Mouse (Mus musculus) liver, embryonic 14.5 days (tissue): ENCODE results near the gene Heatr9. TPM values are rescaled to one million over a fixed set of nuclear protein-coding genes. Genes with fewer than 3 reads are reported as not detected.

Source experiments
- ATAC-seq: fragments of 200-750 bp; cut with Nextera tagmentation; 2 replicates; pipeline ENCODE4 v1.8.0; 2017; ENCODE audit warnings: moderate number of reproducible peaks, mild to moderate bottlenecking, moderate library complexity; ENCODE audit not compliant: insufficient read depth
- DNase-seq, 3 experiments: peaks; one replicate each; pipeline ENCODE4 v3.0.0-alpha.2; 2012 to 2013; ENCODE audit warnings: low read depth in 3 of 3, low spot score in 3 of 3
- H3K27ac ChIP-seq: fragments of 300-500 bp; sonication (generic); 2 replicates; pipeline ENCODE4 v1.5.1; 2014; ENCODE audit warnings: moderate library complexity, mild to moderate bottlenecking, control low read depth, inconsistent platforms
- H3K27me3 ChIP-seq: fragments of 300-500 bp; sonication (generic); 2 replicates; pipeline ENCODE4 v1.6.1; 2014; ENCODE audit warnings: mild to moderate bottlenecking, low read length, moderate library complexity; ENCODE audit not compliant: control insufficient read depth, insufficient read depth
- H3K36me3 ChIP-seq: fragments of 300-500 bp; sonication (generic); replicated peaks from 2 replicates; pipeline ENCODE4 v1.6.1; 2014; ENCODE audit warnings: low read depth; ENCODE audit not compliant: control insufficient read depth, insufficient read depth
- H3K4me1 ChIP-seq, 2 experiments: fragments of 200-500 bp in 1 of 2; fragments of 300-500 bp in 1 of 2; sonication (generic) in 1 of 2; replicated peaks; 2 replicates each; pipeline ENCODE4 v1.6.1; 2012 to 2014; ENCODE audit warnings: antibody characterized with exemption in 1 of 2, inconsistent platforms in 1 of 2, low read length in 1 of 2; ENCODE audit not compliant: control insufficient read depth in 2 of 2, insufficient read depth in 2 of 2
- H3K4me2 ChIP-seq: fragments of 300-500 bp; sonication (generic); 2 replicates; pipeline ENCODE4 v1.6.1; 2014; ENCODE audit warnings: low read depth, mild to moderate bottlenecking, control low read depth, moderate library complexity
- H3K4me3 ChIP-seq, 2 experiments: fragments of 200-500 bp in 1 of 2; fragments of 300-500 bp in 1 of 2; sonication (generic) in 1 of 2; 2 replicates each; pipeline ENCODE4 v1.5.1; 2012 to 2014; ENCODE audit warnings: low read depth in 2 of 2, low read length in 2 of 2, mild to moderate bottlenecking in 2 of 2, control low read depth in 1 of 2, inconsistent platforms in 1 of 2, moderate library complexity in 1 of 2; ENCODE audit not compliant: insufficient read depth in 1 of 2
- H3K9ac ChIP-seq: fragments of 300-500 bp; sonication (generic); replicated peaks from 2 replicates; pipeline ENCODE4 v1.6.1; 2014; ENCODE audit warnings: mild to moderate bottlenecking, control low read depth, moderate library complexity
- H3K9me3 ChIP-seq: fragments of 300-500 bp; sonication (generic); 2 replicates; pipeline ENCODE4 v1.6.1; 2016; ENCODE audit warnings: low read length, mixed read lengths; ENCODE audit not compliant: control insufficient read depth
- CTCF ChIP-seq: IDR thresholded peaks from 2 replicates; pipeline ENCODE4 v1.5.1; 2016; ENCODE audit warnings: antibody characterized with exemption, low read depth, control low read depth
- EP300 ChIP-seq: IDR thresholded peaks from 2 replicates; pipeline ENCODE4 v1.6.1; 2016; ENCODE audit warnings: antibody characterized with exemption, low read depth
- WGBS: fragments of 180-500 bp; shearing (Covaris S2); extraction: QIAGEN DNeasy Blood & Tissue Kit; methylation state at CpG from one replicate; pipeline ENCODE4 v1.1.7; 2014; ENCODE audit not compliant: insufficient replicate concordance; 5-methylcytosine and 5-hydroxymethylcytosine counted together
- polyA plus RNA-seq, 2 experiments: library from polyadenylated mRNA; depleted of rRNA in 1 of 2; stranded (reverse) in 1 of 2; unstranded in 1 of 2; fragments of >200 nt; fragmentation: Nextera tagmentation in 1 of 2; extraction: Ambion mirVana in 1 of 2; gene quantifications; 2 replicates each; pipeline versions ENCODE4 v1.2.1 to v1.2.3; 2012 to 2014

Heatr9 gene
- polyA plus RNA-seq, 2 experiments, result not detected

- TF ChIP-seq EP300, result no peak
- no peak for TF ChIP-seq CTCF
- Histone ChIP-seq H3K4me3 (peak overlapping the region; percentile 79 to 100), H3K4me1 (peaks cover 10 to 16% of the 10 kb centered on the region in 2 experiments), H3K9me3 (no peaks in the 10 kb centered on the region), H3K4me2 (peak overlapping the region; percentile 73), H3K27me3 (no peaks in the 10 kb centered on the region), H3K9ac (peak overlapping the region; percentile 94), H3K36me3 (peaks cover 17% of the 10 kb centered on the region), H3K27ac (peak overlapping the region; percentile 18)
- ATAC-seq, result peak; percentile 66
- under 1% methylated on average over 51 of the region's 52 CpGs for WGBS
- DNase-seq, result peak; percentile 12 to 32 (median 24)
Observed at GRCm38 (mm10) chr11:83473235-83474016, 48.5 kb downstream of the Heatr9 start.

- Histone ChIP-seq H3K27ac (peak within 1 kb of the TSS; percentile 43), H3K27me3 (no peaks in the 10 kb centered on the region), H3K4me3 (peak within 1 kb of the TSS; percentile 79 to 100), H3K4me2 (peak within 1 kb of the TSS; percentile 93), H3K4me1 (peaks cover 10 to 16% of the 10 kb centered on the region in 2 experiments), H3K9me3 (no peaks in the 10 kb centered on the region), H3K9ac (peak within 1 kb of the TSS; percentile 94), H3K36me3 (peaks cover 13% of the 10 kb centered on the region)
- under 1% methylated on average over 66 of the region's 66 CpGs for WGBS
- DNase-seq (peak; percentile 99 to 100 (median 99)), ATAC-seq (peak; percentile 96)
- TF ChIP-seq CTCF, result peak; percentile 78
- TF ChIP-seq EP300, result peak; percentile 56
Observed at GRCm38 (mm10) chr11:83472324-83473234, 49.4 kb downstream of the Heatr9 start, which contains the start of gene Taf15. Gene Taf15, plus strand, starts transcription at chr11:83473086.

- DNase-seq (peak in 1 of 3 experiments; percentile 20), ATAC-seq (no peak)
- Histone ChIP-seq H3K27me3 (no peaks in the 10 kb centered on the region), H3K36me3 (peaks cover 9% of the 10 kb centered on the region), H3K4me2 (peak overlapping the region; percentile 93), H3K9ac (peak overlapping the region; percentile 81), H3K4me1 (peaks cover 10 to 16% of the 10 kb centered on the region in 2 experiments), H3K4me3 (peak overlapping the region; percentile 65 to 79), H3K27ac (peak overlapping the region; percentile 43; the same call in 1 of the 2 replicates), H3K9me3 (no peaks in the 10 kb centered on the region)
- TF ChIP-seq CTCF (no peak), EP300 (no peak)
- WGBS, result 72% methylated on average over 2 of the region's 2 CpGs
Observed at GRCm38 (mm10) chr11:83471766-83472165, 50.2 kb downstream of the Heatr9 start.

GRCm38 (mm10) chr11:83468765-83469164, 53.2 kb downstream of the Heatr9 start:
- H3K4me1 ChIP-seq, result peaks cover 3 to 9% of the 10 kb centered on the region in 2 experiments; a peak in 3 of 4 replicates
- no peak overlapping the region for H3K4me3 ChIP-seq
- H3K4me2 ChIP-seq, result no peak overlapping the region
- H3K27ac ChIP-seq, result no peak overlapping the region
- ATAC-seq, result no peak
- WGBS, result 73% methylated on average over 3 of the region's 3 CpGs
- DNase-seq, result no peak
- no peak overlapping the region for H3K9ac ChIP-seq
- H3K9me3 ChIP-seq, result no peaks in the 10 kb centered on the region
- H3K27me3 ChIP-seq, result peaks cover 13% of the 10 kb centered on the region
- H3K36me3 ChIP-seq, result no peaks in the 10 kb centered on the region
- TF ChIP-seq EP300, result no peak
